Mouse (Mus musculus) kidney, embryonic 16.5 days (tissue): ENCODE measurements around the gene Zfp36. TPM values are rescaled to one million over a fixed set of nuclear protein-coding genes. Genes with fewer than 3 reads are reported as not detected.

Experiments used
- ATAC-seq: fragments of 200-750 bp; cut with Nextera tagmentation; 2 replicates; pipeline ENCODE4 v1.8.0; 2017; ENCODE audit warnings: moderate TSS enrichment; ENCODE audit not compliant: low FRiP score, low TSS enrichment
- H3K27ac ChIP-seq: fragments of 300-500 bp; sonication (generic); 2 replicates; pipeline ENCODE4 v1.5.1; 2014; ENCODE audit warnings: low read length
- H3K27me3 ChIP-seq: fragments of 300-500 bp; sonication (generic); 2 replicates; pipeline ENCODE4 v1.6.1; 2014; ENCODE audit warnings: low read length, control low read depth, mixed read lengths; ENCODE audit not compliant: insufficient read depth
- H3K36me3 ChIP-seq: fragments of 300-500 bp; sonication (generic); 2 replicates; pipeline ENCODE4 v1.6.1; 2014; ENCODE audit warnings: low read length, control low read depth, mixed read lengths; ENCODE audit not compliant: insufficient read depth
- H3K4me1 ChIP-seq: fragments of 300-500 bp; sonication (generic); 2 replicates; pipeline ENCODE4 v1.6.1; 2014; ENCODE audit warnings: low read length, control low read depth, mixed read lengths; ENCODE audit not compliant: insufficient read depth
- H3K4me2 ChIP-seq: fragments of 300-500 bp; sonication (generic); replicated peaks from 2 replicates; pipeline ENCODE4 v1.6.1; 2014; ENCODE audit warnings: low read depth, low read length
- H3K4me3 ChIP-seq: fragments of 300-500 bp; sonication (generic); 2 replicates; pipeline ENCODE4 v1.5.1; 2014; ENCODE audit warnings: mild to moderate bottlenecking, low read length
- H3K9ac ChIP-seq: fragments of 300-500 bp; sonication (generic); replicated peaks from 2 replicates; pipeline ENCODE4 v1.6.1; 2014; ENCODE audit warnings: low read length
- H3K9me3 ChIP-seq: fragments of 300-500 bp; sonication (generic); 2 replicates; pipeline ENCODE4 v1.6.1; 2016; ENCODE audit warnings: low read length, control low read depth
- WGBS: fragments of 180-500 bp; shearing (Covaris S2); extraction: QIAGEN DNeasy Blood & Tissue Kit; methylation state at CpG from one replicate; pipeline ENCODE4 v1.1.7; 2014; 5-methylcytosine and 5-hydroxymethylcytosine counted together
- polyA plus RNA-seq: library from polyadenylated mRNA; unstranded; fragments of >200 nt; fragmentation: Nextera tagmentation; extraction: Ambion mirVana; gene quantifications from 2 replicates; pipeline ENCODE4 v1.2.1, GENCODE M21; 2015

The Zfp36 gene
- polyA plus RNA-seq, 1 experiment from 2014 or later, result 16.1 TPM

- Histone ChIP-seq H3K9me3 (no peaks in the 10 kb centered on the region), H3K27ac (peak overlapping the region; percentile 23; the same call in 1 of the 2 replicates), H3K4me1 (peaks cover 29% of the 10 kb centered on the region), H3K9ac (no peak overlapping the region), H3K4me2 (no peak overlapping the region), H3K36me3 (peaks cover 33% of the 10 kb centered on the region; the same call in 1 of the 2 replicates), H3K27me3 (no peaks in the 10 kb centered on the region), H3K4me3 (no peak overlapping the region)
- 83% methylated on average over 7 of the region's 7 CpGs for WGBS
- no peak for ATAC-seq
These were observed 6.0 kb upstream of the Zfp36 start for GRCm38 (mm10) chr7:28386007-28386406.

GRCm38 (mm10) chr7:28385196-28385595 lies 5.1 kb upstream of the Zfp36 start:
- Histone ChIP-seq H3K36me3 (peaks cover 26% of the 10 kb centered on the region; the same call in 1 of the 2 replicates), H3K4me2 (no peak overlapping the region), H3K27me3 (no peaks in the 10 kb centered on the region), H3K9me3 (no peaks in the 10 kb centered on the region), H3K4me3 (no peak overlapping the region), H3K27ac (no peak overlapping the region), H3K4me1 (peaks cover 37% of the 10 kb centered on the region), H3K9ac (no peak overlapping the region)
- 89% methylated on average over 9 of the region's 9 CpGs for WGBS
- no peak for ATAC-seq

- no peak overlapping the region for H3K9ac ChIP-seq
- no peak overlapping the region for H3K4me2 ChIP-seq
- WGBS, result 87% methylated on average over 6 of the region's 6 CpGs
- H3K27me3 ChIP-seq, result no peaks in the 10 kb centered on the region
- H3K4me3 ChIP-seq, result no peak overlapping the region
- peaks cover 44% of the 10 kb centered on the region for H3K4me1 ChIP-seq
- no peak for ATAC-seq
- H3K36me3 ChIP-seq, result peaks cover 19% of the 10 kb centered on the region; the same call in 1 of the 2 replicates
- no peaks in the 10 kb centered on the region for H3K9me3 ChIP-seq
- no peak overlapping the region for H3K27ac ChIP-seq
These were observed 4.1 kb upstream of the Zfp36 start for GRCm38 (mm10) chr7:28384162-28384561.

GRCm38 (mm10) chr7:28383606-28384005 lies 3.6 kb upstream of the Zfp36 start:
- Histone ChIP-seq H3K36me3 (peaks cover 13% of the 10 kb centered on the region; the same call in 1 of the 2 replicates), H3K4me2 (no peak overlapping the region), H3K27me3 (no peaks in the 10 kb centered on the region), H3K27ac (peak overlapping the region; percentile 100; the same call in 1 of the 2 replicates), H3K4me3 (no peak overlapping the region), H3K9me3 (no peaks in the 10 kb centered on the region), H3K9ac (no peak overlapping the region), H3K4me1 (peaks cover 44% of the 10 kb centered on the region)
- no peak for ATAC-seq
- WGBS, result 80% methylated on average over 4 of the region's 4 CpGs

GRCm38 (mm10) chr7:28382981-28383396 lies 2.9 kb upstream of the Zfp36 start:
- 42% methylated on average over 11 of the region's 11 CpGs for WGBS
- peak overlapping the region; percentile 100 for H3K27ac ChIP-seq
- H3K9me3 ChIP-seq, result no peaks in the 10 kb centered on the region
- H3K9ac ChIP-seq, result peak overlapping the region; percentile 62
- H3K36me3 ChIP-seq, result peaks cover 11% of the 10 kb centered on the region; the same call in 1 of the 2 replicates
- H3K4me2 ChIP-seq, result peak overlapping the region; percentile 73
- no peaks in the 10 kb centered on the region for H3K27me3 ChIP-seq
- H3K4me1 ChIP-seq, result peaks cover 47% of the 10 kb centered on the region
- ATAC-seq, result no peak
- H3K4me3 ChIP-seq, result no peak overlapping the region

GRCm38 (mm10) chr7:28382347-28382951 lies 2.4 kb upstream of the Zfp36 start:
- ATAC-seq, result peak; percentile 7
- Histone ChIP-seq H3K36me3 (peaks cover 14% of the 10 kb centered on the region; the same call in 1 of the 2 replicates), H3K27me3 (no peaks in the 10 kb centered on the region), H3K4me3 (peak overlapping the region; percentile 43; the same call in 1 of the 2 replicates), H3K9ac (peak overlapping the region; percentile 62), H3K9me3 (no peaks in the 10 kb centered on the region), H3K4me2 (peak overlapping the region; percentile 73), H3K27ac (peak overlapping the region; percentile 100), H3K4me1 (peaks cover 52% of the 10 kb centered on the region)
- 43% methylated on average over 9 of the region's 12 CpGs for WGBS

GRCm38 (mm10) chr7:28381938-28382337 lies 1.9 kb upstream of the Zfp36 start:
- Histone ChIP-seq H3K9me3 (no peaks in the 10 kb centered on the region), H3K4me1 (peaks cover 57% of the 10 kb centered on the region), H3K27me3 (no peaks in the 10 kb centered on the region), H3K4me3 (peak overlapping the region; percentile 43), H3K4me2 (peak overlapping the region; percentile 73), H3K36me3 (peaks cover 13% of the 10 kb centered on the region; the same call in 1 of the 2 replicates), H3K9ac (peak overlapping the region; percentile 82), H3K27ac (peak overlapping the region; percentile 100)
- 0% methylated on average over 20 of the region's 20 CpGs for WGBS
- peak; percentile 71 for ATAC-seq

GRCm38 (mm10) chr7:28381017-28381790 lies 1.2 kb upstream of the Zfp36 start:
- peak overlapping the region; percentile 100 for H3K27ac ChIP-seq
- no peaks in the 10 kb centered on the region for H3K27me3 ChIP-seq
- H3K4me1 ChIP-seq, result peaks cover 58% of the 10 kb centered on the region
- H3K36me3 ChIP-seq, result peaks cover 13% of the 10 kb centered on the region; the same call in 1 of the 2 replicates
- H3K9ac ChIP-seq, result peak overlapping the region; percentile 82
- H3K4me3 ChIP-seq, result peak overlapping the region; percentile 43
- no peaks in the 10 kb centered on the region for H3K9me3 ChIP-seq
- peak overlapping the region; percentile 73 for H3K4me2 ChIP-seq
- ATAC-seq, result peak; percentile 31
- WGBS, result 8% methylated on average over 30 of the region's 30 CpGs

- 1% methylated on average over 53 of the region's 53 CpGs for WGBS
- no peaks in the 10 kb centered on the region for H3K27me3 ChIP-seq
- peak overlapping the region; percentile 81 for H3K4me2 ChIP-seq
- peak; percentile 47 for ATAC-seq
- peak overlapping the region; percentile 84 for H3K9ac ChIP-seq
- peaks cover 73% of the 10 kb centered on the region for H3K4me1 ChIP-seq
- H3K4me3 ChIP-seq, result peak overlapping the region; percentile 80
- H3K9me3 ChIP-seq, result no peaks in the 10 kb centered on the region
- peak overlapping the region; percentile 98 for H3K27ac ChIP-seq
- 0 out of 2 replicates have a peak, but pooled peaks cover 7% of the 10 kb centered on the region for H3K36me3 ChIP-seq
These were observed 1.0 kb downstream of the Zfp36 start for GRCm38 (mm10) chr7:28378769-28379651.
